Mouse (Mus musculus): ENCODE measurements around the gene Chid1.

GRCm38 (mm10) chr7:141569916-141570315 is 30.3 kb upstream of the Chid1 start:
- TF ChIP-seq POLR2A (IDR thresholded peaks at IDR 0.05; ENCODE audit: extremely low read depth, insufficient read depth, low read length), result no peak
- no peak for TF ChIP-seq CTCF (IDR thresholded peaks at IDR 0.05; ENCODE audit: low read depth, low read length)
